Mouse (Mus musculus): ENCODE measurements at regions not wholly inside any gene's neighbourhood (a gene's known extent, or its start where the extent isn't known, plus 50 kb on each side); places are given as distances from the start of the nearest gene placed in this dataset.
A peak's percentile ranks its signal among the peaks of the same experiment; 100 is the strongest.
"Not testable (repeated sequence)": the region's sequence is repeated elsewhere in the genome, so short reads cannot be mapped to it uniquely, and the experiment has no call there.

DNA sequence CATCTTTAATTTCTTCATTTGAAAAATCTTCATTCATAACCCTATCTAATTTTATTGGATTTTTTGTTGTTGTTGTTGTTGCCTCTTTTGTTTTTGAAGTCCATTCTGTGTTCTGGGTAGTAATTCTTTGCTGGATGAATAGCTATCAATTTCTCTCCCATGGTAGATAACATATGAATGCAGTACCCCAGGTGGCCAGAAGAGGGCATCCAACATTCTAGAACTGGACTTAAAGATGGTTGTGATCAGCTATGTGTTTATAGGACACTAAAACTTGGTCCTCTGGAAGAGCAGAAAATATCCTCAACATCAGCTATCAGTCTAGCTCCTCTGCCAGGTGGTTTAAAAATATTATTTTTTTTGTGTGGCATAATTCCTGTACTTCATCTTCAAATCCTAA is 73.0 kb downstream of the Prl2c3 start:
- peak in 1 of 2 experiments; percentile 73 for DNase-seq

DNA sequence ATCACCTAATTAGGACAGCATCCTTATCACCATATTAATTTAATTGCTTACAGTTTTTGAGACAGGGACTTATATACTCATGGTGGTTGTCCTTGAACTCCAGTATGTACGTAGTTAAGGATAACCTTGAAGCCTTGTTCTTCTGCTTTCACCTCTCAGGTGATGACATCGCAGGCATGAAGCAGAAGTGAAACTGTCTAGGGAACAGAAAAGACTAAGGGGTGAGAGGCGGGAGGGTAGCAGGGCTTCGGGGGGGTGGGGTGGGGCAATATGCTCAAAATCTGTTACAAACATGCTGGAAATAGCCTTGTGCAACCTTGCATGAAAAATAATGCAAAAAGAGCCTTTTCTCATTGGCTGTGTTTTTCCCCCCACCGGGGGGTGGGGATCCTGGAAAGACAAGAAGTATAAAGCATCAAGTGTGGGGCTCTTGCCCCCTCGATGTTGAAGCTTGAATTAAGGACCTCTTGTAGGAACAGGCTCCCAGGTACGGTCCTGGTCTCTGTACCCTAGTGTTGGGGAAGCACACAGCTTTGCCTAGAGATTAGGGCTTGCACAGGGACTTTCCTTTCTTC is 81.8 kb downstream of the Prl2c3 start:
- DNase-seq, result peak; percentile 72 to 73

GRCm38 (mm10) chr13:12711471-12712273 is 88.2 kb downstream of the Prl2c3 start:
- DNase-seq, result no peak

GRCm38 (mm10) chr13:12702804-12703612 is 96.9 kb downstream of the Prl2c3 start:
- not testable (repeated sequence) for DNase-seq

DNA sequence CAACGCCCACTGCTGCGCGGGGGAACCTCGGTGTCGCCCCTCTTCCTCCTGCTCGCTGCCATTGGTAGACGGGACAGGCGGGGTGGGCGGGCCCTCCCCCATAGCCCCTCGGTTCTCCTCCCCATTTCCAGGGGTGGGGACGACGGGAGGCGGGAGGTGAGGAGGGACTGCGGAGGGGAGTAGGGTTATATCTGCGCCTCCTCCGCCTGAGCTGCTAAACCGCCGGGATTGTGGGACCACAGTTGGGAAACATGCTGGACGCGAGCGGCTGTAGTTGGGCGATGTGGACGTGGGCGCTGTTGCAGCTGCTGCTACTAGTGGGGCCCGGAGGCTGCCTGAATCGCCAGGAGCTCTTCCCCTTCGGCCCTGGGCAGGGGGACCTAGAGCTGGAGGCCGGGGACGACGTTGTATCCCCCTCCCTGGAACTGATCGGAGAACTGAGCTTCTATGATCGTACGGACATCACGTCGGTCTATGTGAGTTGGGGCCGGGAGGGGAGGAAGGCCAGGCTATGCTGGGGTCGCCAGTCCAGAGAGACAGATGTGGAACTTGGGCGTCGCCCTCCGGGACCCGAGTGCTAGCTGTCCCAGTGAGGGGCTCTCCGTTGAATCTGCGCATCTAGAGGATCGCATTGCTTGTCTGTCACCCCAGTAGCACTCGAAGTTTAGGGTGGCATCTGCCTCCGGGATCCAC is 97.6 kb downstream of the Prl2c3 start:
- peak in 1 of 2 experiments; percentile 12 for DNase-seq

- DNase-seq, result not testable (repeated sequence)
These were observed 106.2 kb downstream of the Prl2c3 start for GRCm38 (mm10) chr13:12693593-12694118.

GRCm38 (mm10) chr13:12688778-12689177 is 111.1 kb downstream of the Prl2c3 start:
- not testable (repeated sequence) for DNase-seq

DNA sequence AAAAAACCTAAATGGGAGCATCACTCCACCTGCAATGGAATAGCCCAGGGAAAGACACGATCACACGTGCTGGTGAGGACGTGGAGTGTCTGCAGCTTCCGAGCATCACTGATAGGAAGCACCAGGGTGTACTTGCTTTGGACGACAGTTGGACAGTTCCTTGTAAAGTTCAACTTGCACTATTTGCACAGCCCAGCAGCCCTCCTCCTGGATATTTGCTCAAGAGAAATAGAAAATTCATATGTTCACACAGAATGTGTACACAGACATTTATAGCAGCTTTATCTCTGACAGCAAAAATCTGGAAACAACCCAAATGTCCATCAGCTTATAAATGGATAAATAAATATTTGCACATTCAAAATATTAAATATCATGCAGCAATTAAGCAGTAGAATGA is 111.7 kb downstream of the Prl2c3 start:
- DNase-seq, result not testable (repeated sequence)

- not testable (repeated sequence) for DNase-seq
These were observed 115.4 kb downstream of the Ero1lb start for GRCm38 (mm10) chr13:12680954-12681571.

DNA sequence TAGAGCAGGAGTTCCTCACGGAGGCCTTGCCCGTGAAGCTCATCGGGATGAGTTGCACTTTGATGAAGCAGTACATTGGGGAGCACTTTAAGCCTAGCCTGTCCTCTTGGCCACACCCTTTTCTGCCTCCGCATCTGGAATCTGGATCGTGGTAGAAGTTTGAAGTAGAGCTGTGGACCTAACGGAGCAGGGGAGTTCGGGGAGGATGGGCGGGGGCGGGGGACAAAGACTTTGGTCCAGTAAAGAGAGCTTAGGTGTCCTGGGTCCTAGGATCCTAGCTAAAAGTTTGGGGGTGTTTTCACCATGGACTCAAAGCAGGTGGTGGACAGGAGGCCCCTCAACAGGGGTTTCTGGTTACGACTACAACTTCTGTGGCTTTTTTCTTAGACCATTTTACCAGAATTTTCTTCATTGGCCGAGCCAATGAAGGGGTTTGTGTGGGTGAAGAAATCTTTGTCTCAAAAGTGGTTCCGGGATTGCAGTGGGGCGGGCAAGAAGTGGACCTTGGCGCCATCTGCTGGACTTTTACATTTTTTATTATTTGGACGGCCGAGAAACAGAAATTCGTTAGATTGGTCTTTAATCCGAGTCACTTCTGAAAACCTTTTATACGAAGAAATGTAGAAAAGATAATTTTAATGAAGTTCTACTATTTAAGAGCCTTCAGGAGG is 114.7 kb downstream of the Ero1lb start:
- peak; percentile 17 to 51 for DNase-seq

DNA sequence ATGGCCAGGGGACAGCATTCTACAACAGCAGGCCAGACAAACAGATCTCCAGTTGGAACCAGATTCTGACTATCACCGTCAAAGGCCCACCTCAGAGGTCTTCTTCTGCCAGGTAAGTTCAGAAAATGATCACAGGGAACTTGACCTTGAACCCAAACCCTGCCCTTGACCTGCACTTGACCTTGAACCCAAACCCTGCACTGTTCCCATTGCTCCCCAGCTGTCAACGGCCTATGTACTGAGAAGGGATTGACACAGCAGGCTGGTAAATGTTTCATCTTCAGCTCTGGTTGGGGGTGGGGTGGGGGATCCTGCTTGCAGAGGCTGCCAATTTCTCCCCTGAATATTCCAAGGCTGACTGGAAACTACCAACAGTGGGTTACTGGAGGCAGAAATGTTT is 111.7 kb downstream of the Ero1lb start:
- DNase-seq, result no peak

DNA sequence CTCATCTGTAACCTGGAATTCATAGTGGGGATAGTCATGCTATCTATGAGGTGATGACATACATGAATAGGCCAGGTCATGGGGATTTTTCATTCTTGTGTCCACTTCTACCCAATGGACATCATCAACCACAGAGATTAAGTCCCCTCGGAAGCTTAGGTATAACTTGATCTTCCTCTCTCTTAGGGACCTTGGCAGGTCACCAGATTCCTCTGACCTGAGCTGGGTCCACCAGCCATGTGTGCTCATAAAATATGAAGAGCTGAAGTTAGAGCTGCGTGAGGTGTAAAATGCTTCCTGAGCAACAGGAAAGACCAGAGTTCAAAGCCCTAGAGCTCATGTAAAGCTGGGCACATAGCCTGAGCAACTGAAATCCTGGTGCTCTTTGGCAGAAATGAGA is 105.3 kb downstream of the Ero1lb start:
- DNase-seq, result not testable (repeated sequence)

- not testable (repeated sequence) for DNase-seq
These were observed 103.1 kb downstream of the Ero1lb start for GRCm38 (mm10) chr13:12668742-12669141.

DNA sequence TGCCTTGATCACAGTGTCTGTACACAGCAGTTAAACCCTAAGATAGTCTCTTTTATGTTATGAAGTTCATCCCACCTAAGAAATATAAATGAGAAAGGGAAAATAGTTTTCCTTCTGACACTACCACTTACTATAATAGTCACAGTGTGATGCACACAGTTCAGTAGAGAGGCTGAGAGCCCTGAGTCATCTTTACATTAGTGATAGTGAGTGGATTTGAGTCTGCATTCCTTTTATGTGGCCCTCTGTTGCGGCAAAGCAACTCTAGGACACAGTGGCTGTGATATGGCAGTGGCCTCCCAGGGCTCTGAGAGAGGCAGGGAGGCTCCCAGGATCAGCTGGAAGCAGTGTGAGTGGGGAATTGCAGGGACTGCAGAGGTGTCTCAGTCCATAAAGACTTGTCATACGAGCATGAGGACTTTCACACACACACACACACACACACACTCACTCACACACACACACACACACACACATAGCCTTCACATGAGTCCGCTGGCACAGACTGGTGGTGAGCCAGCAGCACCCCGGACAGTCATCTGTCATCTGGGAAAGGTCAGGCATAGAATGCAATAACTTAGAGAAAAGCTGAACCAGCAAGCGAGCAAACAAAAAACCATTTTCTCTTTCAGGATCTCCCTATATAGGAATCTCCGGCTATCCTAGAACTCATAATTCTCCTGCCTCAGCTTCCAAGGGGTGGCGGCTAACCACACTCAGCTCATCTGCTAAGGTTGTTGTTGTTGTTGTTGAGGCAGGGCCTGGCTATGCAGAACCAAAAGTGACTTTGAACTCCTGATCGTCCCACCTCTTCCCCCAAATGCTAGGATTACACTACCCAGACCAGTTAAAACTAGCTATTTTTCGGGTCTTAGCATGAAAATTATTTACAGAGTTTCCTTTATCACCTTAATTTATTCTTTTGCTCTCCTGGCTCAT is 102.3 kb downstream of the Ero1lb start:
- not testable (repeated sequence) for DNase-seq

- DNase-seq, result not testable (repeated sequence)
These were observed 100.4 kb downstream of the Ero1lb start for GRCm38 (mm10) chr13:12666050-12666449.
